Mouse (Mus musculus) spleen, postnatal 36 days (tissue): ENCODE data around the gene Iqcm.
"Not testable (repeated sequence)": the region's sequence is repeated elsewhere in the genome, so short reads cannot be mapped to it uniquely, and the experiment has no call there.

Experiments used
- DNase-seq, 2 experiments: peaks; one replicate each; pipeline ENCODE4 v3.0.0; 2022; ENCODE audit warnings: low spot score in 2 of 2, mixed read lengths in 1 of 2

The Iqcm gene

DNA sequence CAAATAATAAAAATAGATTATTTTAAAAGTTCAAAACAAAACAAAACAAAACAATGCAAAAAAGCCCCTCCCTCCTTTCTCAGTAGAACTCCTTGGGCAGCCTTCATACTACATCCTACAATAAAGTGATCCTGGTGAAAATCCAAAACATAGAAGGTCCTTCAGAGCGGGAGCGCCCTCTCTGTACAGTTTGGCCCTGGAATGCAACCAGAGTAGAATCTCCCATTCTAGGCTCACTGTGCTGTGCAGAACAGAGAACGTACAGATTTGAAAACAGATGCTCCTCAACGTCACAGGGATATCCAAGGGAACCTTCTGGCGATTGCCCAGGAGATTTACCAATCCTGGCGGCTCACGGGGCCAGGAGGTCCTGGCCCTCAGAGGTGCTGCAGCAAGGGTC is at the start of gene Iqcm:
Gene Iqcm, plus strand, starts transcription at position 301 of the 400 bp plus-strand sequence.
- DNase-seq, result no peak

- no peak for DNase-seq
Observed at GRCm38 (mm10) chr8:75406489-75406888, 42.0 kb upstream of the Iqcm start, which contains the start of gene Gm10358. Gene Gm10358 (minus strand): TSS chr8:75406589.

- not testable (repeated sequence) for DNase-seq
Observed at GRCm38 (mm10) chr8:75415696-75416095, 32.8 kb upstream of the Iqcm start.

DNA sequence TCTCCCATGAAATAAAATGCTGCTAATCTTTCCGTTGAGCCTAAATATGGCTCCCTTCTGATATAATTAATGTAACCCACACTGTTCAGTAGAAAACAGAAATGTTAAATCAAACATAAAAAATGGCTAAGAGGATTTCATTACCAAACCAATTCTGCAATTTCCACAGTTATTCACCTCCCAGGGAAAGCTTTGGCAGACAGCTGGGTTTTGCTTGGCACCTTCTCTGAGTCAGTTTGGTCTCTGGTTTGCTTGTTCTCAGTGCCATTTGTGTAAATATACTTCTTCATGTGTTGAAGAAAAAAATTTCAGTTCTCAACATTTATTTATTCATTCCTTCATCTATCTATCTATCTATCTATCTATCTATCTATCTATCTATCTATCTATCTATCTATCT is 28.3 kb downstream of the Iqcm start:
- no peak for DNase-seq

GRCm38 (mm10) chr8:75489035-75489678 is 40.7 kb downstream of the Iqcm start:
- DNase-seq, result no peak

GRCm38 (mm10) chr8:75509299-75509698 is 60.8 kb downstream of the Iqcm start:
- DNase-seq, result no peak

- DNase-seq, result no peak
Observed at GRCm38 (mm10) chr8:75513786-75514185, 65.3 kb downstream of the Iqcm start.

- DNase-seq, result no peak
Observed at GRCm38 (mm10) chr8:75549284-75549683, 100.8 kb downstream of the Iqcm start.

DNA sequence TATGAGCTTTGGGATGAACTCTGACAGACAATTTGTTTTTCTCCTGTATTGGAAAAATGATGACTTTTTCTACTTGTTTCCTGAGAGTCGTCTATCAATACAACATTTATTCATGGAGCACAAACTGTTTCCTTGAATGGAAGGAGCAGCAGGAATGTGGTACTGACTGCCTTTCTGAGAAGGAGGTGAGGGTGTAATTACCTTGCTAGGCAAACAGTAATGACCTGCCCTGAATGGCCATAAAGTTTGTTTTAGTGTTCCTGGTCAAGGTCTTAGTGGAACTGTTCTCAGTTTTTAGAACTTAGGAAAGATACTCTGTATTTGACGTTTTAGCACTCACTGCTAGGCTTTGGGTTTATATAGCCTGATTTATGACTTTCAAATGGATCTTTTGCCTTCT is 147.8 kb downstream of the Iqcm start:
- DNase-seq, result no peak

DNA sequence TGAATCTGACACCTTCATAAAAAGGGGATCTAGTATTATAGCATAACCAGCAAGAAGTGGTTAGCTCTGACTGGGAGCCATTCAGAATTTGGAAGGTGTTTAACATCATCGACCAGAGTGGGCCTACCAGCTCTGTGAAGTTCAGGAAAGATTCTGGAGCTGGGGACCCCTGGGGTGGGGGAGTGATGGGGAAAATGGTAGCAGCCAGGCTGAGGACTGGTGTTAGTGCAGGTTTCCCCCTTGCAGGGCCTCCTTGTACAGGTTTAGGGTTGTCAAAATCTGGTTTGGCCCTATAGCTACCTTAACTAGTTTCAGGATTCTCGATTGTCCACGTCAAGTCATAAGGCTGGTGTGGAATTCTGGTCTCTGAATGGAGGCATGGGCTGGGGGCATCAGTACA is 194.5 kb downstream of the Iqcm start:
- DNase-seq, result no peak

DNA sequence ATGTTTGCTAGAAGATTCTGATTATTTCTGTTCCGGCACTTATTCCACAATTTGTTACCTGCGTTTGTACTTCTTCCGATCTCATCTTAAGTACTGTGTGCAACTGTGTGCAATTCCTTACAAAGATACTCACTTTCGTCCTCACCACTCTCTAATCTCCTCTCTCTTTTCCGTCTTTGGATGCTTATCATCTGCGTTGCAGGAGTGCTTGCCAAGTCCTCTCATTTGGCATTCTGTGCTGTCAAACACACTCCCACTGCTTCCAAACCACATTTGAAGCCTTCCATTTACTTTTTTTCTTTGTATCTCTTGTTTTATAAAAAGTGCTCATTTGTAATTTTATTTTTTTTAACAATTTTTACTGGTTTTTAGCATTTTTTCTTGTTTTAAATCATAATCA is 210.8 kb downstream of the Iqcm start:
- DNase-seq, result no peak

GRCm38 (mm10) chr8:75746561-75746960 is 298.1 kb downstream of the Iqcm start:
- no peak for DNase-seq

DNA sequence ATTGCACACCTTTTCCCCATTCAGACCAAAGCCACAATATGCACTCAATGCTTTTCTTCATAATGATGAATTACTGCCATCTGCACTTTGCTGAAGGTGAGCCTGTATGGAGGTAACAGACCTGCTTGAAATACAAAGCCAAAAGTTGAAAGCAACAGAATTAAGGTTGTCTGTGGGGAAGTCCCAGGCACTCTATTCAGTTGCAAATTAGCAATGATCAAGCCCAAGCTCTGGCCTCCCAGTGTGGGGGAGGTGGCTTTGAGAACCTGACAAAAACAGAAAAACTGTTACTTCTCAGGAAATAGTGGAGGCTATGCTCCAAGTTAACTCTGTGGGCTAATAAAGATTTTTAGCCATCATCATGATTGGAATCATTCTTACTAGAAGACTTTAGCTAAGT is 307.1 kb downstream of the Iqcm start:
- no peak for DNase-seq

DNA sequence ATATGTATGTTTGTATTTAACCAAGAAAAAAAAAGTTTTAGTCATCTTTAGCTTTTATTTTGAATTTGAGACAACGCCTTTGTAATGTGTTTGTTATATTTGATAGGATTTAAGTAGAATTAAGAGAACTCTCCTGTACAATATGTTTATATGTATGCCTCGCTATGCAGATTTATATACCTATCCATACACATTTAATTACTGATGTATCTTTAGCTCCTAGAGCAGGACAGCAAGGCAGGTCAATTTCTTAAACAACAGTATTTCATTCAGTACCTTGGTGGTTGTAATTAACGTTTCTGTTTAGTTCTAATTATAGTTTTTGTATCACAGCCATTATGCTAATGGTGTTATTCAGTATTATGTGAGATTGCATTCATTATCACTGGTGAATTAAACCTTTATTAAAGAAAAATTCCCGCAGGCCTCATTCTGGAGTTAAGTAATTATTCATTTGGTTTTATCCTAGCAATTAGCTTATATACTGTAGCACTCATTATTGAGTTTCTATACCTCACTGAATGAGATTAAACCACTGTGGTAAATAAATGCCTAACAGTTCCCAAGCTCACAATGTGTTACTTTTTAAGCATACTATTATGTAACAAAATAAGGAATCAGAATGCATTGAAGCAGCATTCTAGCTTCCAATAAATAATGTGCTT is 380.1 kb downstream of the Iqcm start:
- DNase-seq, result no peak

- DNase-seq, result no peak
Observed at GRCm38 (mm10) chr8:75835245-75835644, 386.8 kb downstream of the Iqcm start.

- no peak for DNase-seq
Observed at GRCm38 (mm10) chr8:75917603-75918344, 469.3 kb downstream of the Iqcm start.

- DNase-seq, result no peak
Observed at GRCm38 (mm10) chr8:75949166-75949565, 500.7 kb downstream of the Iqcm start.

DNA sequence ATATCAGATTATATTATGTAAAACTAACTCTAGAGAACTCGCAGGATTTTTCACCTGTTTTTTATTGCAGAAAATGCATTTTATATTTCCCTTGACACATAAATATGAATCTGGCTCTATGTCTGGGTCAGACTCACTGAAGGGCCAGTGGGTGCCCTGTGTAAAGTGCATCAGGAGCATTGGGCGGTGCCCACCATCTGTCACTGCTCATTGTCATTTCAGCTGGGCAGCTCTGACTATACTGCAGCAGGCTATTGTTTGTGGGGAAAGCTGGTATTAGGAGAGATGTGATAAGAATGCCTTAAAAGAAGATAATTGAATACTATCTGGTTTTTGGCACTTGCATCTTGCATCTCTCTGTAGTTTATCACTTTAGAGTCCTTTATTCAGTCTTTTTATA is 507.5 kb downstream of the Iqcm start:
- no peak for DNase-seq

DNA sequence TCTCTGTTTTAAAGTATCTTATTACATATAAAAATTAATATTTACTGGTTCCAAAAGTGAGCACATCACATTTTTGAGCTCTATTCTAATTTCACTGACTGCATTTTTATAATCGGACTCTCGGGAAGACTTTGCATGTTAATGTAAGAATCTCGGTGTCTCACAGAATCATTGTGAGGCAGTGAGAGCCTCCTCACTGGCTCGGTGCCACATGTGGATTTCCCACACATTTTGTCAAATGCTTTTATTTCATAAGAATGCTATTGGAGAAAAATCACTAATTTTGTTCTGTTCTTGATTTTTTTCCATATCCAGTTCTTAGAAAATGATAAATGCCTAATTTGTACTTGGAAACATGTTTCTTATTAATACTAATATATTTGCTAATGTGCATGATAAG is 570.0 kb downstream of the Iqcm start:
- DNase-seq, result no peak
